ENCODE assay signal across 17 mouse cellular contexts in genomic region chr11:18964418-18964817, GRCm38 (mm10). TPM values are rescaled to one million over a fixed set of nuclear protein-coding genes. Genes with fewer than 3 reads are reported as not detected.
DNase-seq lines count a peak whose midpoint lies in the region; ATAC-seq and TF ChIP-seq lines count a peak whose summit lies in the region.
"Had no signal": no experiment of that assay in that cellular context is flagged by ENCODE, and none has a peak within 500 bp of the region (broad histone marks: within the 10 kb centered on the region; RNA-seq: fewer than 3 reads in every experiment).

No protein-coding gene starts in this region.

- no peaks in the 10 kb centered on the region for H3K9me3 ChIP-seq in hindbrain, embryonic 12.5 days (replicated peaks)
- no peaks in the 10 kb centered on the region for H3K9me3 ChIP-seq in hindbrain, embryonic 16.5 days (ENCODE audit: control insufficient read depth, low read length)
- no peaks in the 10 kb centered on the region for H3K9me3 ChIP-seq in MEL (replicated peaks; ENCODE audit: insufficient read depth, low read length)
- H3K9me3 ChIP-seq in heart, embryonic 16.5 days (replicated peaks; ENCODE audit: control insufficient read depth, low read length): no peaks in the 10 kb centered on the region
- H3K9me3 ChIP-seq: embryonic facial prominence, embryonic 12.5 days; forebrain, embryonic 15.5 days; hindbrain, embryonic 15.5 days had no signal

- TF ChIP-seq RAD21 in MEL (IDR thresholded peaks at IDR 0.05; ENCODE audit: low read depth, low read length): no peak

- TF ChIP-seq CTCF in MEL (IDR thresholded peaks at IDR 0.05 in 2 of 3, conservative IDR thresholded peaks at IDR 0.05 in 1 of 3; ENCODE audit: control insufficient read depth in 1 of 3, insufficient read depth in 1 of 3, low read depth in 2 of 3, low read length in 3 of 3, poor library complexity in 1 of 3, severe bottlenecking in 1 of 3): no peak

- intact Hi-C loops in left cerebral cortex, postnatal 36 days (cut with DNase I): no loop called here

- H3K79me2 ChIP-seq in MEL (ENCODE audit: control insufficient read depth, insufficient read depth, low read length, poor library complexity): no peaks in the 10 kb centered on the region; the same call in 1 of the 2 replicates

- peak; percentile 69 for DNase-seq in cerebellum, adult 9-10 months
- DNase-seq in cerebellum, postnatal 4 days (ENCODE audit: low spot score in 2 of 2): no peak
- DNase-seq in MEL (ENCODE audit: low read depth, low spot score): no peak
- no peak for DNase-seq in left cerebral cortex, postnatal 36 days (ENCODE audit: low spot score in 2 of 2)
- DNase-seq: adrenal gland, postnatal 14 days; kidney, adult 11 months; kidney, postnatal 14 days; lung, postnatal 10 days; thymus, postnatal 4 days had no signal

- H3K9ac ChIP-seq in hindbrain, embryonic 12.5 days: no peak overlapping the region
- no peak overlapping the region for H3K9ac ChIP-seq in hindbrain, embryonic 16.5 days (ENCODE audit: low read depth, low read length)
- no peak overlapping the region for H3K9ac ChIP-seq in MEL (ENCODE audit: control insufficient read depth, low read depth, low read length, poor library complexity, severe bottlenecking)
- peak overlapping the region; percentile 59 for H3K9ac ChIP-seq in heart, embryonic 16.5 days (ENCODE audit: low read length)
- H3K9ac ChIP-seq: embryonic facial prominence, embryonic 12.5 days; forebrain, embryonic 15.5 days; hindbrain, embryonic 15.5 days; liver, embryonic 14.5 days had no signal

- no peaks in the 10 kb centered on the region; the same call in 1 of the 2 replicates for H3K4me1 ChIP-seq in hindbrain, embryonic 12.5 days
- peaks cover 20% of the 10 kb centered on the region for H3K4me1 ChIP-seq in hindbrain, embryonic 16.5 days (ENCODE audit: control insufficient read depth, insufficient read depth, low read depth, low read length)
- peaks cover 33 to 43% of the 10 kb centered on the region in 2 experiments for H3K4me1 ChIP-seq in MEL (ENCODE audit: control insufficient read depth in 1 of 2, insufficient read depth in 2 of 2, low read length in 2 of 2)
- peaks cover 63% of the 10 kb centered on the region for H3K4me1 ChIP-seq in heart, embryonic 16.5 days (ENCODE audit: control insufficient read depth, insufficient read depth, low read length)

- 75% methylated on average over 5 of the region's 5 CpGs for WGBS in hindbrain, embryonic 12.5 days
- WGBS in hindbrain, embryonic 16.5 days: 58% methylated on average over 5 of the region's 5 CpGs
- 18% methylated on average over 5 of the region's 5 CpGs for whole genome bisulfite sequencing in heart, embryonic 16.5 days

- peaks cover 6% of the 10 kb centered on the region; the same call in 1 of the 2 replicates for H3K36me3 ChIP-seq in hindbrain, embryonic 12.5 days
- 0 out of 2 replicates have a peak, but pooled peaks cover 2% of the 10 kb centered on the region for H3K36me3 ChIP-seq in hindbrain, embryonic 16.5 days (ENCODE audit: control insufficient read depth, insufficient read depth, low read length)
- peaks cover 0 to 52% of the 10 kb centered on the region in 2 experiments; a peak in 2 of 4 replicates for H3K36me3 ChIP-seq in MEL (ENCODE audit: control insufficient read depth in 1 of 2, insufficient read depth in 2 of 2, low read length in 2 of 2)
- H3K36me3 ChIP-seq in heart, embryonic 16.5 days (ENCODE audit: control insufficient read depth, insufficient read depth): peaks cover 3% of the 10 kb centered on the region; the same call in 1 of the 2 replicates
- H3K36me3 ChIP-seq: embryonic facial prominence, embryonic 12.5 days; forebrain, embryonic 15.5 days; hindbrain, embryonic 15.5 days had no signal

- H3K4me3 ChIP-seq in hindbrain, embryonic 12.5 days: no peak overlapping the region
- H3K4me3 ChIP-seq in hindbrain, embryonic 16.5 days (ENCODE audit: low read length): no peak overlapping the region
- H3K4me3 ChIP-seq in MEL (ENCODE audit: control insufficient read depth in 1 of 2, insufficient read depth in 1 of 2, low read depth in 2 of 2, low read length in 2 of 2): no peak overlapping the region
- peak overlapping the region; percentile 10; the same call in 1 of the 2 replicates for H3K4me3 ChIP-seq in heart, embryonic 16.5 days (ENCODE audit: low read length)
- H3K4me3 ChIP-seq: embryonic facial prominence, embryonic 12.5 days; forebrain, embryonic 15.5 days; hindbrain, embryonic 15.5 days; left cerebral cortex, adult 2 months had no signal

- TF ChIP-seq POLR2A in MEL (IDR thresholded peaks at IDR 0.05; ENCODE audit: control insufficient read depth in 1 of 2, insufficient read depth in 1 of 2, low read depth in 1 of 2, low read length in 2 of 2, poor library complexity in 1 of 2): no peak

- TF ChIP-seq EP300 in MEL (IDR thresholded peaks at IDR 0.05; ENCODE audit: low read depth in 1 of 2, low read length in 2 of 2): peak; percentile 64 to 66

- H3K27ac ChIP-seq in hindbrain, embryonic 12.5 days: 0 out of 2 replicates have a peak overlapping the region, but pooled peaks have one; percentile 4
- no peak overlapping the region for H3K27ac ChIP-seq in hindbrain, embryonic 16.5 days (ENCODE audit: low read depth, low read length)
- peak overlapping the region; percentile 41; the same call in 1 of the 2 replicates for H3K27ac ChIP-seq in MEL (ENCODE audit: control insufficient read depth, low read depth, low read length)
- H3K27ac ChIP-seq in heart, embryonic 16.5 days (ENCODE audit: low read length): peak overlapping the region; percentile 94
- H3K27ac ChIP-seq: embryonic facial prominence, embryonic 12.5 days; forebrain, embryonic 15.5 days; hindbrain, embryonic 15.5 days; left cerebral cortex, adult 2 months; liver, embryonic 14.5 days had no signal

- no peaks in the 10 kb centered on the region for H3K27me3 ChIP-seq in hindbrain, embryonic 12.5 days
- H3K27me3 ChIP-seq in hindbrain, embryonic 16.5 days (replicated peaks; ENCODE audit: control insufficient read depth, insufficient read depth, low read length): no peaks in the 10 kb centered on the region
- H3K27me3 ChIP-seq in MEL (ENCODE audit: control insufficient read depth in 1 of 2, insufficient read depth in 2 of 2, low read length in 2 of 2): no peaks in the 10 kb centered on the region
- H3K27me3 ChIP-seq in heart, embryonic 16.5 days (ENCODE audit: control insufficient read depth, insufficient read depth, low read length): no peaks in the 10 kb centered on the region
- H3K27me3 ChIP-seq: embryonic facial prominence, embryonic 12.5 days; forebrain, embryonic 15.5 days; hindbrain, embryonic 15.5 days had no signal

- H3K4me2 ChIP-seq in hindbrain, embryonic 12.5 days (replicated peaks): no peak overlapping the region
- no peak overlapping the region for H3K4me2 ChIP-seq in hindbrain, embryonic 16.5 days (ENCODE audit: low read length)
- peak overlapping the region; percentile 54 for H3K4me2 ChIP-seq in heart, embryonic 16.5 days (ENCODE audit: low read depth, low read length)
- H3K4me2 ChIP-seq: embryonic facial prominence, embryonic 12.5 days; forebrain, embryonic 15.5 days; hindbrain, embryonic 15.5 days had no signal

- no peak for ATAC-seq in hindbrain, embryonic 12.5 days (ENCODE audit: low FRiP score)
- no peak for ATAC-seq in hindbrain, embryonic 16.5 days
- ATAC-seq in heart, embryonic 16.5 days (replicated peaks; ENCODE audit: extremely low read depth, insufficient read depth, low FRiP score): peak; percentile 83
- ATAC-seq: forebrain, embryonic 15.5 days had no signal

TF ChIP-seq in MEL, 35 proteins besides CTCF, POLR2A, EP300 and RAD21 (continues in another document):
- TF ChIP-seq RCOR1 (IDR thresholded peaks at IDR 0.05; ENCODE audit: low read depth, low read length) (peak; percentile 49; the same call in 1 of the 2 replicates), JUND (IDR thresholded peaks at IDR 0.05; ENCODE audit: low read depth, low read length) (no peak), UBTF (IDR thresholded peaks at IDR 0.05; ENCODE audit: borderline replicate concordance, insufficient read depth, low read depth, low read length) (no peak), MAFK (IDR thresholded peaks at IDR 0.05; ENCODE audit: borderline replicate concordance, low read depth, low read length) (no peak), USF1 (IDR thresholded peaks at IDR 0.05; ENCODE audit: low read depth, low read length) (no peak), MAZ (IDR thresholded peaks at IDR 0.05; ENCODE audit: low read depth, low read length) (no peak), GATA1 (IDR thresholded peaks at IDR 0.05; ENCODE audit: low read depth, low read length) (peak; percentile 69), SIN3A (IDR thresholded peaks at IDR 0.05; ENCODE audit: low read length) (no peak; the same call in 1 of the 2 replicates), ELF1 (IDR thresholded peaks at IDR 0.05; ENCODE audit: low read depth, low read length) (no peak), CHD2 (IDR thresholded peaks at IDR 0.05; ENCODE audit: low read length) (no peak), TCF12 (IDR thresholded peaks at IDR 0.05; ENCODE audit: low read depth, low read length) (peak; percentile 75), NELFE (IDR thresholded peaks at IDR 0.05; ENCODE audit: low read depth, low read length) (no peak), ZMIZ1 (IDR thresholded peaks at IDR 0.05; ENCODE audit: low read depth, low read length) (no peak), ETS1 (IDR thresholded peaks at IDR 0.05; ENCODE audit: low read depth, low read length) (peak; percentile 84), E2F4 (IDR thresholded peaks at IDR 0.05; ENCODE audit: borderline replicate concordance, low read depth, low read length) (no peak), HCFC1 (IDR thresholded peaks at IDR 0.05; ENCODE audit: low read depth, low read length) (no peak), KAT2A (conservative IDR thresholded peaks at IDR 0.05; ENCODE audit: low read depth, low read length) (no peak; the same call in 1 of the 2 replicates), TBP (IDR thresholded peaks at IDR 0.05; ENCODE audit: low read depth, low read length) (no peak), TAL1 (IDR thresholded peaks at IDR 0.05; ENCODE audit: low read length) (no peak), MYC (IDR thresholded peaks at IDR 0.05; ENCODE audit: low read depth, low read length) (no peak), MXI1 (IDR thresholded peaks at IDR 0.05; ENCODE audit: low read depth, low read length) (no peak), NRF1 (IDR thresholded peaks at IDR 0.05; ENCODE audit: insufficient read depth, low read depth, low read length, poor library complexity, severe bottlenecking) (no peak)

RNA-seq across cellular contexts. Expression of gene Meis1, which starts 54.4 kb away (rescaled TPM):
- 173 and 204 TPM in 2 replicates for polyA plus RNA-seq in hindbrain, embryonic 12.5 days (2016; fragmentation: Nextera tagmentation; extraction: Ambion mirVana)
- polyA plus RNA-seq in hindbrain, embryonic 16.5 days (2015; fragmentation: Nextera tagmentation; extraction: Ambion mirVana): 182 and 183 TPM in 2 replicates
- total RNA-seq in MEL (2012; rRNA removed): 15.3 and 16.5 TPM in 2 replicates
- 1 to 10 TPM in 1 of 2 experiments, not detected in 1; 8.2 TPM for polyA plus RNA-seq in MEL (2012; ENCODE audit: insufficient read depth in 1 of 2, insufficient read length in 2 of 2, low read depth in 1 of 2, low replicate concordance in 2 of 2, missing spikeins in 1 of 2)
- polyA plus RNA-seq in heart, embryonic 16.5 days (2015; fragmentation: Nextera tagmentation; extraction: Ambion mirVana): 59.8 and 61.6 TPM in 2 replicates
- total RNA-seq in left cerebral cortex, postnatal 36 days (2021): 1 to 10 TPM; 4.6 to 7.0 TPM
